ENCODE assay signal across 11 mouse cellular contexts in the genomic region with DNA sequence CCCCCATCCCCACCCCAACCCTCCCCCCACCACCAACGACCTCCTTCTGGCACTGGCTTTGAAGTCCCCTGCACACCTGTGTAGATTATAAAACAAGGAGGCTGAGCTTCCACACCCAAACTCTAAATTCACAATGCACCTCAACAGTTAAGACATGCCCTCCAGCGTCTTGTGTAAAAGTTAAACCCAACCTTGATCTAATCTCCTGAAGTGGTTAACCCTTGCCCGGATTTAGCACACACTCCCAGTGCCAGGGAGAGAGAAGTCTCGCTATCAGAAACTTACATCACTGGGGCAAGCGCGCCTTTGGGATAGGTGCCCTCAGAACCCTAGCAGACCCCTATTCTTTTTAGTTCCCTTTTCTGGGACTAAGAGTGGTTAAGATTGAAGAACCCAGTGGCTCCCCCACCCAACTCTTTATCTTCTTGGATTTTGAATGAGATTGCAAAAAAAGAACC.
DNase-seq lines count a peak whose midpoint lies in the region; ATAC-seq lines count a peak whose summit lies in the region.
"Had no signal": no experiment of that assay in that cellular context is flagged by ENCODE, and none has a peak within 500 bp of the region (broad histone marks: within the 10 kb centered on the region; RNA-seq: fewer than 3 reads in every experiment).

No protein-coding gene starts in this region.

- no peaks in the 10 kb centered on the region for H3K36me3 ChIP-seq in lung, embryonic 16.5 days (ENCODE audit: control insufficient read depth, insufficient read depth, low read length)
- H3K36me3 ChIP-seq in forebrain, embryonic 10.5 days (replicated peaks) = no peaks in the 10 kb centered on the region
- no peaks in the 10 kb centered on the region for H3K36me3 ChIP-seq in hindbrain, embryonic 11.5 days (ENCODE audit: control insufficient read depth, insufficient read depth, low read length)
- H3K36me3 ChIP-seq: embryonic facial prominence, embryonic 12.5 days had no signal

- peak; percentile 40; the same call in 1 of the 2 replicates for ATAC-seq in lung, embryonic 16.5 days (ENCODE audit: low read depth)
- ATAC-seq in granulocyte monocyte progenitor cell, adult 5-6 weeks (replicated peaks; ENCODE audit: poor library complexity, severe bottlenecking) = peak; percentile 75
- no peak for ATAC-seq in hindbrain, embryonic 11.5 days (ENCODE audit: low FRiP score)

- no peak overlapping the region for H3K4me3 ChIP-seq in lung, embryonic 16.5 days (ENCODE audit: low read length)
- no peak overlapping the region for H3K4me3 ChIP-seq in forebrain, embryonic 10.5 days
- no peak overlapping the region for H3K4me3 ChIP-seq in hindbrain, embryonic 11.5 days (ENCODE audit: low read depth, low read length)
- H3K4me3 ChIP-seq: embryonic facial prominence, embryonic 12.5 days had no signal

- H3K4me2 ChIP-seq in lung, embryonic 16.5 days (ENCODE audit: low read depth, low read length) = peak overlapping the region; percentile 33; the same call in 1 of the 2 replicates
- no peak overlapping the region for H3K4me2 ChIP-seq in hindbrain, embryonic 11.5 days (replicated peaks; ENCODE audit: low read depth, low read length)
- H3K4me2 ChIP-seq: embryonic facial prominence, embryonic 12.5 days; midbrain, embryonic 11.5 days had no signal

- peaks cover 13% of the 10 kb centered on the region for H3K4me1 ChIP-seq in lung, embryonic 16.5 days (replicated peaks; ENCODE audit: control insufficient read depth, insufficient read depth, low read length)
- peaks cover 40% of the 10 kb centered on the region for H3K4me1 ChIP-seq in forebrain, embryonic 10.5 days
- peaks cover 4% of the 10 kb centered on the region for H3K4me1 ChIP-seq in hindbrain, embryonic 11.5 days (replicated peaks; ENCODE audit: control insufficient read depth, insufficient read depth, low read length)

- no peak for DNase-seq in lung, postnatal 25 days (ENCODE audit: low spot score)
- DNase-seq in kidney, postnatal 25 days = peak; percentile 23 to 48
- DNase-seq in thymus, postnatal 10 days (ENCODE audit: low spot score in 2 of 2) = peak; percentile 63 to 71
- DNase-seq in forebrain, embryonic 10.5 days (ENCODE audit: extremely low spot score, low spot score) = no peak
- DNase-seq in hindbrain, embryonic 11.5 days (ENCODE audit: low spot score) = no peak
- no peak for DNase-seq in heart, postnatal 10 days
- DNase-seq: retina, postnatal 1 day had no signal

- no peaks in the 10 kb centered on the region for H3K9me3 ChIP-seq in lung, embryonic 16.5 days (ENCODE audit: control insufficient read depth, low read length)
- no peaks in the 10 kb centered on the region for H3K9me3 ChIP-seq in forebrain, embryonic 10.5 days
- no peaks in the 10 kb centered on the region for H3K9me3 ChIP-seq in hindbrain, embryonic 11.5 days (ENCODE audit: control insufficient read depth, low read length)
- H3K9me3 ChIP-seq: embryonic facial prominence, embryonic 12.5 days had no signal

- no peaks in the 10 kb centered on the region for H3K27me3 ChIP-seq in lung, embryonic 16.5 days (ENCODE audit: control insufficient read depth, insufficient read depth, low read depth, low read length)
- peaks cover 6% of the 10 kb centered on the region; the same call in 1 of the 2 replicates for H3K27me3 ChIP-seq in forebrain, embryonic 10.5 days (ENCODE audit: poor library complexity, severe bottlenecking)
- no peaks in the 10 kb centered on the region for H3K27me3 ChIP-seq in hindbrain, embryonic 11.5 days (ENCODE audit: control insufficient read depth, insufficient read depth, low read length)
- H3K27me3 ChIP-seq: embryonic facial prominence, embryonic 12.5 days had no signal

- intact Hi-C loops in heart, postnatal 10 days (cut with DNase I) = no loop called here

- no peak overlapping the region for H3K9ac ChIP-seq in lung, embryonic 16.5 days (ENCODE audit: low read length)
- no peak overlapping the region for H3K9ac ChIP-seq in hindbrain, embryonic 11.5 days (ENCODE audit: low read depth, low read length)
- H3K9ac ChIP-seq: embryonic facial prominence, embryonic 12.5 days had no signal

- peak overlapping the region; percentile 69 for H3K27ac ChIP-seq in lung, embryonic 16.5 days (ENCODE audit: low read length)
- H3K27ac ChIP-seq in forebrain, embryonic 10.5 days = no peak overlapping the region
- no peak overlapping the region for H3K27ac ChIP-seq in hindbrain, embryonic 11.5 days (ENCODE audit: low read depth, low read length)

- WGBS in lung, embryonic 16.5 days = 46% methylated on average over 6 of the region's 6 CpGs
- WGBS in forebrain, embryonic 10.5 days = 55% methylated on average over 6 of the region's 6 CpGs
- 64% methylated on average over 6 of the region's 6 CpGs for WGBS in hindbrain, embryonic 11.5 days

Comparison
In these comparisons a context has a peak if more than half of its experiments do, and no peak if none do; other contexts are left out.
1. DNase-seq: peak in kidney, postnatal 25 days (2 of 2) and thymus, postnatal 10 days (2 of 2); none in lung, postnatal 25 days (single experiment), forebrain, embryonic 10.5 days (single experiment), hindbrain, embryonic 11.5 days (single experiment) and heart, postnatal 10 days (0 of 2).